Mouse (Mus musculus): ENCODE measurements around the gene 2410015M20Rik. TPM values are rescaled to one million over a fixed set of nuclear protein-coding genes. Genes with fewer than 3 reads are reported as not detected.
"Not testable (repeated sequence)": the region's sequence is repeated elsewhere in the genome, so short reads cannot be mapped to it uniquely, and the experiment has no call there.

Gene 2410015M20Rik
- total and polyA plus RNA-seq, 2 experiments from 2014 or later, result 72.8 to 196 TPM

DNA sequence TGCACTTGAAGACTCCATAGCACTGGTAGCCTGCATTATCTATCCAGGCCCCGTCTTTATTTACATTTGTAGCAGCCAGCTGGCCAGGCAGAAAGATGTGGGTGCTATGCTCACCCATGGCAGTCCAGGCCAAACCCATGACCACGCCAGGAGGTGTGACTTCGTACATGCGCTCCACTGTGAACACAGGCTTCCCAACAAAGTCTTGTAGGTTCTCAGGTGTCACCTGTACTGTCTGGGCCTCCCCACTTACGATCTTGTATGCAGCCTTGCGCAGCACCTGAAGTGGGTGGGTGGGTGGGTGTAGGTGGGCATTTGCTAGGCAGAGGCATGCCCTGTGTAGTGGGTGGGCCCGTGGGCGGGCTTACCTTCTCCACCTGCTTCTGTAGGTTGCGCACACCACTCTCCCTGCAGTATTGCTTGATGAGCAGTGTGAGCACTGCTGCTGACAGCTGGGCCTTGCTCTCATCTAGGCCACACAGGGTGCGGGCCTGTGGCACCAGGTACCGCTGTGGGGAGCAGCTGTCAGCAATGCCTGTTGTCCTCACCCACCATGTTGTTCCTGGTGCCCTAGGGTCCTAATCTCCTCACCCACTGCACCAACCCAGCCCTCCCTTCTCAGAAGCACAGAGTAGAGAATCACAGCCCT lies 5.7 kb upstream of the 2410015M20Rik start:
- TF ChIP-seq CTCF (IDR thresholded peaks at IDR 0.05), result no peak
- WGBS, result 89% methylated on average over 11 of the region's 11 CpGs
- peaks cover 58% of the 10 kb centered on the region for H3K36me3 ChIP-seq (ENCODE audit: insufficient read depth, low read length)
- no peak overlapping the region for H3K9ac ChIP-seq (replicated peaks; ENCODE audit: low read length, poor library complexity, severe bottlenecking)
- no peaks in the 10 kb centered on the region for H3K27me3 ChIP-seq (ENCODE audit: insufficient read depth, low read length)
- no peak for ATAC-seq (ENCODE audit: low FRiP score)
- H3K27ac ChIP-seq (ENCODE audit: low read depth, low read length), result no peak overlapping the region
- DNase-seq (ENCODE audit: low spot score), result no peak
- H3K4me3 ChIP-seq (ENCODE audit: low read depth, low read length), result no peak overlapping the region
- H3K4me1 ChIP-seq (ENCODE audit: insufficient read depth, low read length), result peaks cover 9% of the 10 kb centered on the region; the same call in 1 of the 2 replicates
- no peak overlapping the region for H3K4me2 ChIP-seq (ENCODE audit: low read depth, low read length, poor library complexity, severe bottlenecking)
- H3K9me3 ChIP-seq (ENCODE audit: low read length), result no peaks in the 10 kb centered on the region

DNA sequence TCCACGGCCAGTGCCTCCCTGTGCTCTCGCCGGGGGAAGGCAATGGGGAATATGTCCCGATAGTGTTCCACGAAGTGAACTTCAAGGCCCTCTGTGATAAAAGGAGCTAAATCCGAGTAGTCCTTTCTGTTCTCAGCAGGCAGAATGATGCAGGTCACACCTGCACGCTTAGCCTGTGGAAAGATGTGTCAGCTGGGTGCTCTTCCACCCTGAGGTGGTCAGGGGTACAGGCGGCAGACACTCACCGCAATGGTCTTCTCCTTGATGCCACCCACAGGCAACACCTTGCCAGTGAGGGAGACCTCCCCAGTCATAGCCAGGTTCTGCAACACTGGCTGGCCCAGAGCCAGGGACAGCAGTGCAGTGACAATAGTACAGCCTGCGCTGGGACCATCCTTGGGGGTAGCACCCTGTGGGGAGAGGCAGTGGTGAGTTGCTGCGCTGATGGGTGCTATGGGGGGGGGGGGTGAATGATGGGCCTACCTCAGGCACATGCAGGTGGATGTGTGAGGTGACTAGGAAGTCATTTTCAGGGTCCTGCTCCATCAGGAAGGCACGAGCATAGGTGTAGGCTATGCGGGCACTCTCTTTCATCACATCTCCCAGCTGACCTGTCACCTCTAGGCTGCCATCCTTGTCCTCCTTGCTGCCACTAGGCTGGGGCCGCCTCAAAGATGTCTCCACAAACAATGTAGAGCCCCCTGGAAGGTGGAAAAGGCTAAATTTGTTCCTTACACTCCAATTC lies 5.0 kb upstream of the 2410015M20Rik start:
- peak overlapping the region; percentile 32; the same call in 1 of the 2 replicates for H3K27ac ChIP-seq (ENCODE audit: low read depth, low read length)
- 35% methylated on average over 13 of the region's 14 CpGs for WGBS
- peaks cover 9% of the 10 kb centered on the region; the same call in 1 of the 2 replicates for H3K4me1 ChIP-seq (ENCODE audit: insufficient read depth, low read length)
- peak overlapping the region; percentile 65 for H3K4me3 ChIP-seq (ENCODE audit: low read depth, low read length)
- peak overlapping the region; percentile 75 for H3K4me2 ChIP-seq (ENCODE audit: low read depth, low read length, poor library complexity, severe bottlenecking)
- no peaks in the 10 kb centered on the region for H3K9me3 ChIP-seq (ENCODE audit: low read length)
- TF ChIP-seq CTCF (IDR thresholded peaks at IDR 0.05), result peak; percentile 6; the same call in 1 of the 2 replicates
- DNase-seq (ENCODE audit: low spot score), result no peak
- no peak for ATAC-seq (ENCODE audit: low FRiP score)
- peaks cover 51% of the 10 kb centered on the region for H3K36me3 ChIP-seq (ENCODE audit: insufficient read depth, low read length)
- H3K9ac ChIP-seq (replicated peaks; ENCODE audit: low read length, poor library complexity, severe bottlenecking), result peak overlapping the region; percentile 69
- no peaks in the 10 kb centered on the region for H3K27me3 ChIP-seq (ENCODE audit: insufficient read depth, low read length)

DNA sequence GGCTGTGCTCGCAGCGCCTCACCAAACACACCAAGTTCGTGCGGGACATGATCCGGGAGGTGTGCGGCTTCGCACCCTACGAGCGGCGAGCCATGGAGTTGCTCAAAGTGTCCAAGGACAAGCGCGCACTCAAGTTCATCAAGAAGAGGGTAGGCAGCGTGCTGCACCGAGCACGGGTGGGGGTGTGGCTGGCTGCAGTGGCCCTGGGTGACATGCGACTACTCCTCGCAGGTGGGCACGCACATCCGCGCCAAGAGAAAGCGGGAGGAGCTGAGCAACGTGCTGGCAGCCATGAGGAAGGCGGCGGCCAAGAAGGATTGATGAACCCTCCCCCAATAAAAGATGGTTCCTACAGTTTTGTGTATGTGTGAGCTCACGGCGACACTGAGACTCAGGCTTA lies 4.3 kb upstream of the 2410015M20Rik start:
- not testable (repeated sequence) for DNase-seq (ENCODE audit: low spot score); H3K27me3 ChIP-seq (ENCODE audit: insufficient read depth, low read length); H3K9me3 ChIP-seq (ENCODE audit: low read length); H3K4me1 ChIP-seq (ENCODE audit: insufficient read depth, low read length); ATAC-seq (ENCODE audit: low FRiP score)
- peak overlapping the region; percentile 65 for H3K4me3 ChIP-seq (ENCODE audit: low read depth, low read length)
- H3K9ac ChIP-seq (replicated peaks; ENCODE audit: low read length, poor library complexity, severe bottlenecking), result peak overlapping the region; percentile 69
- H3K4me2 ChIP-seq (ENCODE audit: low read depth, low read length, poor library complexity, severe bottlenecking), result peak overlapping the region; percentile 75
- peaks cover 45% of the 10 kb centered on the region for H3K36me3 ChIP-seq (ENCODE audit: insufficient read depth, low read length)
- 4% methylated on average over 24 of the region's 26 CpGs for WGBS
- H3K27ac ChIP-seq (ENCODE audit: low read depth, low read length), result peak overlapping the region; percentile 95

DNA sequence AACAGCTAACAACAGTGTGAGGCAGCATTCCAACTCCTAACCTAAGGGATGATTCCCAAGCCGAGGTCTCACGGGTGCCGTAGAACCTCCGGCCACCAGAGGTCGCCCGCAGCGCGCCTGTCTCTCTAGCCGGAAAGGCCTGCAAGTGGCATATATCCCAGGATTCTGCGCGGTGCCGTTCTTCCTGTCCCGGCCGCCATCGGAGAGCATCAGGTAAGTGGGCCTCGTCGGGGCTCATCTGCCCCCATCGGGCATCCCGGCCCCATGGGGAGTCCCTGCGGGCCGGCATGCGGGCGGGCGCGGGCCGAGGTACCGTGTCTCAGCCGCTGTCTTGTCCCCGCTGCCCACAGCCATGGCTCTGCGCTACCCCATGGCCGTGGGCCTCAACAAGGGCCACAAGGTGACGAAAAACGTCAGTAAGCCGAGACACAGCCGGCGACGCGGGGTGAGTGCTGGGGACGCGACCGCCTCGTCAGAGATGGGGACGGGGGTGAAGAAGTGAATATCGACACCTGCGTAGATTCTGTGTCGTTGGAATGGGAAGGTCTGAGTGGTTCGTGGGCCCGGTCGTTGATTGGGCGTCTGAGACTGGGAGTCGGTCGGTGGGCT lies 3.8 kb upstream of the 2410015M20Rik start, which contains the start of gene Rpl36:
Rpl36 (plus strand) TSS at position 181 of the 609 bp plus-strand sequence.
- Histone ChIP-seq H3K36me3 (ENCODE audit: insufficient read depth, low read length) (peaks cover 39% of the 10 kb centered on the region), H3K4me2 (ENCODE audit: low read depth, low read length, poor library complexity, severe bottlenecking) (peak within 1 kb of the TSS; percentile 75), H3K4me1 (ENCODE audit: insufficient read depth, low read length) (peaks cover 14% of the 10 kb centered on the region), H3K4me3 (ENCODE audit: low read depth, low read length) (peak within 1 kb of the TSS; percentile 65), H3K9ac (replicated peaks; ENCODE audit: low read length, poor library complexity, severe bottlenecking) (peak within 1 kb of the TSS; percentile 69), H3K27me3 (ENCODE audit: insufficient read depth, low read length) (no peaks in the 10 kb centered on the region), H3K27ac (ENCODE audit: low read depth, low read length) (peak within 1 kb of the TSS; percentile 95), H3K9me3 (ENCODE audit: low read length) (no peaks in the 10 kb centered on the region)
- ATAC-seq (ENCODE audit: low FRiP score) (peak; percentile 61), DNase-seq (ENCODE audit: low spot score) (peak; percentile 96)
- WGBS, result under 1% methylated on average over 52 of the region's 52 CpGs
- peak; percentile 98 for TF ChIP-seq CTCF (IDR thresholded peaks at IDR 0.05)

DNA sequence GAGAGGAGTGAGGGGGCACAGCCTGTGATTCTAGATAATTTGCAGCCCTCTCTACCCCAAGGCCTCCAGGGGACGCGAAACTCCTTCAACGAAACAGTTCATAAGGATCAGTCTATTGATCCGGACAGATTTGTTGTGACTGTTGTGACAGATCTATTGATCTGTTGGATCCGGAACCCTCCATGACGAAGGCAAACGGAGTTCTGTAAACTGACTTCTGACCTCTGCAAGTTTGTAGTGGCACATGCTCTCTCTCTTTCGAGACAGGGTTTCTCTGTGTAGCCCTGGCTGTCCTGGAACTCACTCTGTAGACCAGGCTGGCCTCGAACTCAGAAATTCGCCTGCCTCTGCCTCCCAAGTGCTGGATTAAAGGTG lies 3.0 kb upstream of the 2410015M20Rik start:
- not testable (repeated sequence) for DNase-seq (ENCODE audit: low spot score); ATAC-seq (ENCODE audit: low FRiP score); H3K27me3 ChIP-seq (ENCODE audit: insufficient read depth, low read length); H3K27ac ChIP-seq (ENCODE audit: low read depth, low read length); H3K4me2 ChIP-seq (ENCODE audit: low read depth, low read length, poor library complexity, severe bottlenecking); H3K9me3 ChIP-seq (ENCODE audit: low read length); H3K9ac ChIP-seq (replicated peaks; ENCODE audit: low read length, poor library complexity, severe bottlenecking); H3K4me3 ChIP-seq (ENCODE audit: low read depth, low read length)
- WGBS, result 78% methylated on average over 10 of the region's 10 CpGs
- peaks cover 34% of the 10 kb centered on the region for H3K36me3 ChIP-seq (ENCODE audit: insufficient read depth, low read length)
- peaks cover 15% of the 10 kb centered on the region for H3K4me1 ChIP-seq (ENCODE audit: insufficient read depth, low read length)
